Comparison of ENCODE assay signal across 28 mouse cellular contexts in genomic region chr10:10740729-10741128, GRCm38 (mm10). TPM values are rescaled to one million over a fixed set of nuclear protein-coding genes. Genes with fewer than 3 reads are reported as not detected.
DNase-seq lines count a peak whose midpoint lies in the region; ATAC-seq and TF ChIP-seq lines count a peak whose summit lies in the region.
"Had no signal": no experiment of that assay in that cellular context is flagged by ENCODE, and none has a peak within 500 bp of the region (broad histone marks: within the 10 kb centered on the region; RNA-seq: fewer than 3 reads in every experiment).

No protein-coding gene starts in this region.

- H3K9ac ChIP-seq in lung, embryonic 15.5 days: no peak overlapping the region
- H3K9ac ChIP-seq in hindbrain, embryonic 12.5 days: no peak overlapping the region
- H3K9ac ChIP-seq: embryonic facial prominence, embryonic 12.5 days; forebrain, embryonic 13.5 days; heart, embryonic 15.5 days; hindbrain, embryonic 15.5 days had no signal

- H3K36me3 ChIP-seq in lung, embryonic 15.5 days: no peaks in the 10 kb centered on the region
- H3K36me3 ChIP-seq in hindbrain, embryonic 12.5 days: no peaks in the 10 kb centered on the region
- H3K36me3 ChIP-seq in forebrain, embryonic 10.5 days (replicated peaks): no peaks in the 10 kb centered on the region
- H3K36me3 ChIP-seq: embryonic facial prominence, embryonic 12.5 days; G1E; heart, embryonic 15.5 days; hindbrain, embryonic 10.5 days; hindbrain, embryonic 15.5 days had no signal

- DNase-seq in lung, adult 2 months: no peak
- DNase-seq in 416B (ENCODE audit: low read depth): peak; percentile 65
- DNase-seq in fat pad, adult 2 months (ENCODE audit: extremely low read depth, low read depth, low spot score): peak; percentile 96
- no peak for DNase-seq in yolk sac, embryonic 10.5 days (ENCODE audit: low spot score)
- no peak for DNase-seq in forebrain, embryonic 10.5 days (ENCODE audit: extremely low spot score, low spot score)
- DNase-seq: adrenal gland, postnatal 10 days; B cell, adult 2 months; cerebellum, adult 11 months; cerebellum, adult 8-10 months; cerebellum, postnatal 14 days; gastrocnemius, adult 2 months; gastrocnemius, postnatal 25 days; heart, adult 18-20 months; heart, postnatal 14 days had no signal

- no peak overlapping the region for H3K4me2 ChIP-seq in lung, embryonic 15.5 days
- no peak overlapping the region for H3K4me2 ChIP-seq in hindbrain, embryonic 12.5 days (replicated peaks)
- H3K4me2 ChIP-seq: embryonic facial prominence, embryonic 12.5 days; forebrain, embryonic 13.5 days; heart, embryonic 11.5 days; heart, embryonic 15.5 days; hindbrain, embryonic 15.5 days had no signal

- no peaks in the 10 kb centered on the region for H3K27me3 ChIP-seq in lung, embryonic 15.5 days
- no peaks in the 10 kb centered on the region for H3K27me3 ChIP-seq in hindbrain, embryonic 12.5 days
- no peaks in the 10 kb centered on the region for H3K27me3 ChIP-seq in forebrain, embryonic 10.5 days (ENCODE audit: poor library complexity, severe bottlenecking)
- H3K27me3 ChIP-seq: embryonic facial prominence, embryonic 12.5 days; forebrain, embryonic 13.5 days; heart, embryonic 15.5 days; hindbrain, embryonic 15.5 days had no signal

- H3K4me3 ChIP-seq in lung, embryonic 15.5 days: no peak overlapping the region
- H3K4me3 ChIP-seq in lung, adult 2 months (replicated peaks; ENCODE audit: extremely low read depth, low read depth, low read length): no peak overlapping the region
- no peak overlapping the region for H3K4me3 ChIP-seq in hindbrain, embryonic 12.5 days
- no peak overlapping the region for H3K4me3 ChIP-seq in forebrain, embryonic 10.5 days
- H3K4me3 ChIP-seq: embryonic facial prominence, embryonic 12.5 days; forebrain, embryonic 13.5 days; gastrocnemius, adult 2 months; heart, embryonic 15.5 days; hindbrain, embryonic 10.5 days; hindbrain, embryonic 15.5 days had no signal

- no peaks in the 10 kb centered on the region for H3K9me3 ChIP-seq in lung, embryonic 15.5 days
- H3K9me3 ChIP-seq in hindbrain, embryonic 12.5 days (replicated peaks): no peaks in the 10 kb centered on the region
- H3K9me3 ChIP-seq in forebrain, embryonic 10.5 days: no peaks in the 10 kb centered on the region
- H3K9me3 ChIP-seq: embryonic facial prominence, embryonic 12.5 days; forebrain, embryonic 13.5 days; G1E; heart, embryonic 15.5 days; hindbrain, embryonic 10.5 days; hindbrain, embryonic 15.5 days had no signal

- 56% methylated on average over 3 of the region's 3 CpGs for WGBS in lung, embryonic 15.5 days
- WGBS in lung, adult 2 months: 31% methylated on average over 3 of the region's 3 CpGs
- 80% methylated on average over 3 of the region's 3 CpGs for WGBS in hindbrain, embryonic 12.5 days
- 88% methylated on average over 3 of the region's 3 CpGs for WGBS in forebrain, embryonic 10.5 days

- no peak overlapping the region for H3K27ac ChIP-seq in lung, embryonic 15.5 days
- no peak overlapping the region for H3K27ac ChIP-seq in hindbrain, embryonic 12.5 days
- H3K27ac ChIP-seq in forebrain, embryonic 10.5 days: no peak overlapping the region
- H3K27ac ChIP-seq: embryonic facial prominence, embryonic 12.5 days; forebrain, embryonic 13.5 days; gastrocnemius, adult 2 months; heart, embryonic 15.5 days; hindbrain, embryonic 10.5 days; hindbrain, embryonic 15.5 days had no signal

- peak; percentile 27; the same call in 1 of the 2 replicates for ATAC-seq in lung, embryonic 15.5 days (ENCODE audit: borderline replicate concordance, extremely low read depth, low FRiP score, low TSS enrichment)
- peak; percentile 75 for ATAC-seq in megakaryocyte, adult 5-6 weeks (ENCODE audit: poor library complexity, severe bottlenecking)
- no peak for ATAC-seq in hindbrain, embryonic 12.5 days (ENCODE audit: low FRiP score)
- ATAC-seq: CD4-positive, CD25-positive, alpha-beta regulatory T cell, adult 4 months; forebrain, embryonic 13.5 days had no signal

- H3K4me1 ChIP-seq in lung, embryonic 15.5 days: no peaks in the 10 kb centered on the region
- no peaks in the 10 kb centered on the region; the same call in 1 of the 2 replicates for H3K4me1 ChIP-seq in lung, adult 2 months (ENCODE audit: control insufficient read depth, insufficient read depth, low read length)
- H3K4me1 ChIP-seq in hindbrain, embryonic 12.5 days: no peaks in the 10 kb centered on the region
- no peaks in the 10 kb centered on the region for H3K4me1 ChIP-seq in forebrain, embryonic 10.5 days
- H3K4me1 ChIP-seq: embryonic facial prominence, embryonic 12.5 days; forebrain, embryonic 13.5 days; hindbrain, embryonic 10.5 days; hindbrain, embryonic 15.5 days had no signal

- no peak for TF ChIP-seq POLR2A in lung, adult 2 months (IDR thresholded peaks at IDR 0.05; ENCODE audit: borderline replicate concordance, extremely low read depth, low read depth, low read length)

- TF ChIP-seq CTCF in lung, adult 2 months (IDR thresholded peaks at IDR 0.05; ENCODE audit: insufficient read depth, low read length): no peak

RNA-seq across cellular contexts. Expression of gene Gm10944, which starts 59.6 kb away (rescaled TPM):
- polyA plus RNA-seq in lung, embryonic 15.5 days (2015; fragmentation: Nextera tagmentation; extraction: Ambion mirVana): not detected in 2 replicates
- polyA plus RNA-seq in lung, adult 2 months (2012; rRNA removed): not detected in 2 replicates
- not detected in 2 replicates for total RNA-seq in megakaryocyte, adult 5-6 weeks (2015)
- total RNA-seq in megakaryocyte, adult 5-6 weeks (2017): not detected in 2 replicates
- not detected in 2 replicates for polyA plus RNA-seq in hindbrain, embryonic 12.5 days (2016; fragmentation: Nextera tagmentation; extraction: Ambion mirVana)
- polyA plus RNA-seq in forebrain, embryonic 10.5 days (2016; fragmentation: Nextera tagmentation; extraction: Ambion mirVana): not detected in 2 replicates
- total RNA-seq: adrenal gland, postnatal 10 days; adrenal gland, postnatal 4 days; G1E; gastrocnemius, adult 2 months; gastrocnemius, postnatal 25 days; heart, adult 18-20 months; heart, postnatal 14 days had no signal
- polyA plus RNA-seq: brain, embryonic 14.5 days; CD4-positive, CD25-positive, alpha-beta regulatory T cell, adult 4 months; cortical plate, adult 2 months; embryonic facial prominence, embryonic 12.5 days; forebrain, embryonic 13.5 days; G1E; heart, embryonic 11.5 days; heart, embryonic 15.5 days; hindbrain, embryonic 10.5 days; hindbrain, embryonic 15.5 days had no signal

Comparison
In these comparisons a context has a peak if more than half of its experiments do, and no peak if none do; other contexts are left out.
1. DNase-seq: peak in 416B (single experiment) and fat pad, adult 2 months (single experiment); none in lung, adult 2 months (single experiment), yolk sac, embryonic 10.5 days (single experiment) and forebrain, embryonic 10.5 days (single experiment).